Mouse (Mus musculus): Measurements from ENCODE around the gene Entpd7.

- TF ChIP-seq CTCF (IDR thresholded peaks at IDR 0.05; ENCODE audit: low read depth) (no peak), EP300 (IDR thresholded peaks at IDR 0.05; ENCODE audit: low read depth) (no peak)
These were observed 7.9 kb upstream of the Entpd7 start for GRCm38 (mm10) chr19:43681541-43681940.

Data from heart, postnatal 0 days (tissue).